Mouse (Mus musculus) cerebellum, adult 9-11 months (tissue): ENCODE measurements around the gene Hipk3.

Experiments
- DNase-seq: peaks from one replicate; pipeline ENCODE4 v3.0.0; 2022

Gene Hipk3

DNA sequence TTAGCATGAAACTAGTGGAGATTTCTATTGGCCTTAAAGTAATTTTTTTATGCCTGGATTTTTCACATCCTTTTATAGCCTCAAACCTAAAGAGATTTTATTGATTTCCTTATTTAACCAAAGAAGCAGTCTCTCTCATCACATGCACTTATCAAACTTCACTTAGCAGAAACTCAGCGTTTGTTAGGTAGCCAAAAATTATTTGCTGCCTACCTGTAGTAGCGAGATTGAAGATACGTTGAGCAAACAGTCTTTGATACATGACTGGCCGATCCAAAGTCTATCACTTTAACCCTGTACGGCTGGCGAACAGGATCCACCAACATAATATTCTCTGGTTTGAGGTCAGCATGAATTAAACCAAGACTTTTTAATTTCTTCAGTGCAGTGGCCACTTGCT lies 23.7 kb downstream of the Hipk3 start:
- no peak for DNase-seq

DNA sequence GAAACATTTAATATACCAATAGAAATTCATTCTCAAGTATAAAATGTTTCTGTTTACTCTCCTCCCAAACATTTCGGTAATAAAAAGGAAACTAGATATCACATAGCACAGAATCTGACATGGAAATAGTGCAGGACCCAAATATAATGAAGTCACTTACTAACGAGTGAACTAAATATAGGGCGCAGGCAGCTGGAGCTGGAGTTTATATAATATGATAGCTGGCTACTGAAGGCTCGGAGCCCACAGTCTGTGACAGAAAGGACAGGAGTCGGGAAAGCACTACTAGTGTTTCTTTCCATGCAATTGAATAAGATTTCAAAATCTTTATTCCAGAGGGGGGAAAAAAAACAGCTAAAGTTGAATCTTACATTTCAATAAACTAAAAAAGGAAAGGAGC lies 25.8 kb downstream of the Hipk3 start:
- no peak for DNase-seq

DNA sequence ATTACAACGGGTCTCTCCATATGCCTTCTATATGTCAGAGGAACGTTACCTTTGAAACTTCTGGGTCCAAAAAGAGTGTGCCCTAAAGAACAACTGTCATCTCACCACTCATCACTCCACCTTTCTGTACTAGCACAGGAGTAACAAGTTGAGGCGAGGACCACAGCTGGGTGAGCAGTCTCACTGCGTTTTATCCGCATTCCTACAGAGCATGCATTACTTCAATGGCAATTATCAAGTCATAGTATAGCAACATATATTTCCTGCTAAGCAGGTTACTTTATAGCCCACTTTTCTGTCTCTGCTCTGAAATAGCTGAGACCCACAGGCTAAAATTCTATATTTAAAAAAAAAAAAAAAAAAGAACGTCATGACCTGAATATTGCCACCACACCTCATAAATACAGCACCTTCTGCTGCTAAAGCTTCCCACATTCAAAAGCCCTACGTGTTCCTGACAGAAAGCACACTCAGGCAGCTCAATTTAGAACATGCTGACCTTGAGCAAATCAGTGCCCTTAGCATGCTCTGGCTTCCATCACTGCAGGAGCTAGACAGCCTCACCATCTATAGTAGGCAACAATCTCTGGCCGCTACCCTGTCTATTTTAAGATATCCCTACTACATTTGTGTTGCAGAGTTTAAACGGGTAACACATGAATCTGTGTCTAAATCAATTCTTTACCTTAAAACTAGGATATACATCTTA lies 27.2 kb downstream of the Hipk3 start:
- DNase-seq: no peak

DNA sequence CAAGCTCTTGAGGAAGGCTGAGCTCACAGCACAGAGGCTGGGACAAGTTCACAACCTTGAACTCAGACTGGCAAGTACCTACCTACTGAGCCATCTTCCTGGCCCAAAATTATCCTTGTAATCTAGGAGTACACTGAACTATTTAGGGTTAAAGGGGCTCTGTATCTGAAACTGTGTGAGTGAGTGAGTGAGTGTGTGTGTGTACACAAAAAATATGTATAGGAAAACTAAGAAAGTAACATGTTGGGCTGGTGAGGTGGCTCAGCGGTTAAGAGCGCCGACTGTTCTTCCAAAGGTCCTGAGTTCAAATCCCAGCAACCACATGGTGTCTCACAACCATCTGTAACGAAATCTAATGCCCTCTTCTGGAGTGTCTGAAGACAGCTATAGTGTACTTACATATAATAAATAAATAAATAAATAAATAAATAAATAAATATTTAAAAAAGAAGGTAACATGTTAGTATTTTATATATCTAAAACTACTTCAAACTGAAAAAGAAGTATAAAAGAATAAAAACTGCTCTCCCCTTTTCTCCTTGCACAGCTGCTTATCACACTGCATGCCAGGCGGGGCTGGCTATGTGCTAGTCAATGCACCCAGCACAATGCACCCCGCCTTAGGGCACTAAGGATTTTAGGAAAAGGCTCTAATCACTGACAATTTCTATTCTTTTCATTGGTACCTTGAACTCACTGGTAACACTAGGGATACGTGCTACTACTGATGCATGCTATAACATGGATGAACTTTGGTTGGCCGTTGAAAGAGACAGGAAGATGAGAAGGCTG lies 28.4 kb downstream of the Hipk3 start:
- no peak for DNase-seq

DNA sequence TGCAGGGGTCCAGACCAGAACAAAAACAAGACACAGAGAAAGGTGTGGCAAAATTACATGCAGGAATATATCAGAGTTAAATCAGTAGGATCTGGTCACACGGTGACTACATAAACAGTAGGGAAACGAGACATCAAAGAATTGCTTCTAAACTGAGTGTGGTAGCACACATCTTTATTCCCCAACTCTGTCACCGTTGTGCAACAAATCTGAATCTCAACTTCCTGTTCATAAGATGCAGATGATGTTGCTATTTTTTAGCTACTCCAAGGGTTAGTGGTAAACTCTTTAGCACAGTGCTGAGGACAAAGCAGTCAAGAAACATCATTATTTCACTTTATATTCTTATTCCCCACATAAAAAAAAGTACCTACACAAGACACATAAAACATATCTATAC lies 34.2 kb downstream of the Hipk3 start:
- DNase-seq: no peak

DNA sequence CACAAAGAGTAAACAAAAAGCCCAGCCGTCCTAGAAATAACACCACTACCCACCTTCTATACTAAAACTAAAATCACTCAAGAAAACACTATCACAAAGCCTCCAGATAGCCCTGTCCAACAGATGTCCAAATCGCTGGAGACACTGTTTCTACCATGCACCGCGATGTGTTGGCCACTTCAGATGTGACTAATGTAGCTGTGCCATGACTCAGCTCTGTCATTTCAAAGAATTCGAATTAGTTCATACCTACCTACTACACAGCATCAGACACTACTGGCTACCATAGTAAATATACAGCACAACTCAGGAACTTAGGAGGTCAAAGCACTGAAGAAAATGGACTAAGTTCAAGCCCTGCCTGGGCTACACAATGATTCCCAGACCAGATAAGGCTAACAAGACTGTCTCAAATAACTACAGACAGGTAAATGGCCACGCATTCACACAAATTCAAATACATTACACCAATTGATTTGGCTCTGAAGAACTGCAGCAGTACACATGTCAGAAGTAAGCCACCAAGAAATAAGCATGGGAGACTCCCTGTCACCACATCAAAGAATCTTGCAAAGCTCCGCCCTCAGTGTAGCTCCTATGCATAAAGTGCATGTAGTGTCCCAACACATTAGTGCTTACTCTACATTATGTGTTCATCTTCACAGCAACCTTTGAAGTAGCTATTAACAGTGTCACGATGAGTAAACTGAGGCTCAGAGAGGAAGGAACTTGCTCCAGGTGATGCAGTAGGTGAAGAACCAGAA lies 35.5 kb downstream of the Hipk3 start:
- no peak for DNase-seq

DNA sequence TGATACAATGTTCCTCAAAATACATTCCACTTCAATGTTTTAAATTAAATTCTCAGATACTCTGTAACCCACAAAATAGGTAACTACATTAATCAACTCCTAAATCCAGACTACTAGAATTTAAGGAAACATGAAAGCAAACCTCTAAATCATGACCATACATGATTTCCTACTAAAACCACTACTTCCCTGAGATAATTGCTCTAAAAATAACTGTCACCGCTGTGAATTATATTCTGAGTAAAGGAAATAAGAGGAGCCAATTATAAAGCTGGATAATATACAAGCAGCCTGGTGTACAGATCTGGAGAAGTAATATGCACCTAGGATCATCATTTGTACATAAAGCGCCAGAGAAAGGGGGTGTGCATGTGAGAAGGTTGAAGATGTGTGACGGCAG lies 37.1 kb downstream of the Hipk3 start:
- DNase-seq: no peak

DNA sequence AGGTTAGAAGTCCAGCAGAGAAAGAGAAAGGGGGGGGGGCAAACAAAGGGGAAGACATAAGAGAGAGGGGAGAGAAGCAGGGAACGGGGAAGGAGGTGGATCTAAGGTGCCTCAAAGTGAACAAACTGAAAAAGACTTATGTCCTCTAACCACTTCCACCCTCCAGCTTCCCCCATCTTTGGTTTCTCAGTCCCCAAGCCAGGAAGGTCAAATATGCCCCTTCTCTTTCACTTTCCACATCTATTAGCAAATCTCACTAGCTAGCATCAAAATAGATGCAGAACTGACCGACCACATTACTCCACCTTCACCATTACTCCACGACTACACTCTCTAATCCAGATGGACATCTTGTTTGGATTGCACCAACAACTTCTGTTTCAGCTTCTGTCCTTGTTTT lies 43.6 kb downstream of the Hipk3 start:
- no peak for DNase-seq

DNA sequence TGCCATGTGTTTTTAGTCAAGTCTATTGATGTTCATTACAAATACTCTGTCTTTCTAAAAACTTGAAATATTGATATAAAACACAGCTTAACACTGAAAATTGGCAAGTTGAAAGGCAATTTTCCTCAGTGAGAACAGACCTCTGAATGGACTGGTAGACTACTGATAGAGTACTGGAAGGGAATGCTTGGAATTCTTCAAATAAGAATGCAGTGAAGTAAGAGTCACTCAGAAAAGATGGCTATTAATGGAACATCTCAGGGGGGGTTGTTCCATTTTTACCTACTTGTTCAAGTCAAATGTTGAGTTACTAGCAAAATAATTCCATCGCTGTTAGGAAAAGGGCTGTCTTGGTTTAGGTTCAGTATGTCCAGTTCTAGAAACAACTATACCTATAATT lies 45.1 kb downstream of the Hipk3 start:
- no peak for DNase-seq

DNA sequence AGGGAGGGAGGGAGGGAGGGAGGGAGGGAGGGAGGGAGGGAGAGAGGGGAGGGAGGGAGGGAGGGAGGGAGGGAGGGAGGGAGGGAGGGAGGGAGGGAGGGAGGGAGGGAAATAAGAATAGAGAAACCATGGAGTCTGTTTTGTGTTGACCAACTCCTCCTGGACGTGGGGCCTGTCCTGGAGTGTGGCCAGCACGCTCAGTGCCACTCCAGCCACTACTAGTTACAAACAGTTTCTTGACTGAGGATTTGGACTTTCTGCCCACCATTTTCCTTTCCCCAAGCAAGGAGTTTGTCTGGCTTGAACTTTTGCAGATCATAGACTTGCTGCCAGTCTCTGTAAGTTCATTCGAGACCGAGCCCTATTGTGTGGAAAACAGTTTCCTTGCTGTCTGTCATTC lies 46.0 kb downstream of the Hipk3 start:
- no peak for DNase-seq

DNA sequence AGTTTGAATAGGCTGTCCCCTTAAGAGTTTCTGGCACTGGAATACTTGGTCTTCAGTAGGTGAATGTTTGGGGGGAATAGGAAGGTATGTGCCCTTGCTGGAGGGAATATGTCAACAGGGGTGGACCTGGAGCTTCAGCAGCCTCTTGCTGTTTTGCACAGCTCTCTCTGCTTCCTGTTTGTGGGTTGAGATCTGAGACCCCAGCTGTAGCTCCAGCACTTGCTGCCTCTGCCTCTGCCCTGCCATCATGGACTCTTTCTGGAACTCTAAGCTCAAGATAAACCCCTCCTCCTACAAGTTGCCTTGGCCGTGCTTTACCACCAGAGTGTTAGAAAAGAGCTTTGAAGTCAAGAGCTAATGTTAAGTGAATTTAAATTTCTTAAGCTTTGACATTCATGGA lies 48.2 kb downstream of the Hipk3 start:
- DNase-seq: no peak

DNA sequence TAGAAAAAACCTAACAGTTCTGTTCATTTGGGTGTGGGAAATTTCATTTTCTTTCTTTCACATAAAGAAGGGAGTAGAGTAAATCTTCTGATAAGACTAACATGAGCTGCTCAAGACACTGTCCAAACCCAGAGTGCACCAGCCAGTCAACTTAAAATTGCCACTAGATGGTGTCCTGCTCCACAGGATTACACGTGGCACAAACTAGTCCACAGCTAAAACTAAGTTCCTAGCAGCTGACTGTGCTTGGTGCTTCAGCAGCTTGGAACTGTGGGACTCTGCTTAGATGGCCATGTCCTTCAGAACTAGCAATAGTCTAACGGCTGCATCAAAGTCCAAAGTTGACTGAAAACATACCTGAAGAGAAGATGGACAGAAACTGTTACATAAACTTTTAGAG lies 49.5 kb downstream of the Hipk3 start:
- peak; percentile 55 for DNase-seq

DNA sequence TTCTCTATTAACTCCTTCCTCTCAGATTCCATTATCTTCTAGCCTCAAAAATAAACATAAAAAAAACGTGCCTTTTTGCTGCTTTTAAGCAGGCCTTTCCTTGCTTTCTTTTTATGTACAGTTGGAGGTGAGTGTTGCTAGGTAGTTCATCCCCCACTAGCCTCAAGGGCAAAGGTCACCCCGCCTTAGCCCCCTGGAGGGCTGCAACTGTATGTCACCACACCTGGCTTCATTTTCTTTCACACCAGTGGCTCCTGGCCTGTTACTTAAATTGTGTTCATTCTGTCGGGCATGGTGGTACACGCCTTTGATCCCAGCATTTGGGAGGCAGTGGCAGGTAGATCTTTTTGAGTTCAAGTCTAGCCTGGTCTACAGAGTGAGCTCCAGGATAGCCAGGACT lies 51.9 kb downstream of the Hipk3 start:
- no peak for DNase-seq

DNA sequence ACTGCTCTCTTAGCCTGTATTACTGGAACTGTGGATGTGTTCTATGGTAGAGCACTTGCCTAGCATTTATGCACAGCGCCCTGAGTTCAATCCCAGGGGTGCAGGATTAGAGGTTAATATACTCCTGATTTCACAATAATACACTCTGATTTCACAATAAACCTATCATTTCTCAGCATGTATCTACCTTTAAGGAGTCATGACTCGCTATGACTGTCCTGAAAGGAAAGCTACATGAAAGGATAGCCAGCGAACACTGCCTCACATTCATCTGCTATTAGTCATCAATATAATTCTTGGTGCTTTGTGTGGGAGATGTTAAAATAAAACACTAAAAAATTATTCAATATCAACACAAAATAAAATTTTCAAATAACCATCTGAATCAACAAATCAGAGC lies 58.0 kb downstream of the Hipk3 start:
- no peak for DNase-seq

DNA sequence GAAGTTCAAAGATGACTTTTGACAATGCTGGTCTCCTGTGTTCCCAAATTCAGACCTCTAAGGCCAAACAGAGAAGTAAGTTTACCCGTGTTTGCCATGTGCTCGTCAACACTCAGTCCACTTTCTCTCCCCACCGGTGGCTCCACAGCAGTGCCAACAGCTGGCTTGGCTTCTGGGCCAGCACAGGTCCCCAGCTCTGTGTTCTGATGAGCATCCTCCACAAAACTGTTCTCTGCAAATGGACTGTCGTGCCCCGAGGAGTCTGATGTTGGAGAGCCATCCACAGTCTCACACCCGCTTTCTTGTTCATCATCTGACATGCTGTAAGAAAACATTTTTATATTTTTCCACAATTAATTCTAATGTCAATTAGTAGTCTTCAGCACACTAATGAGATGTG lies 63.2 kb downstream of the Hipk3 start:
- DNase-seq: no peak

DNA sequence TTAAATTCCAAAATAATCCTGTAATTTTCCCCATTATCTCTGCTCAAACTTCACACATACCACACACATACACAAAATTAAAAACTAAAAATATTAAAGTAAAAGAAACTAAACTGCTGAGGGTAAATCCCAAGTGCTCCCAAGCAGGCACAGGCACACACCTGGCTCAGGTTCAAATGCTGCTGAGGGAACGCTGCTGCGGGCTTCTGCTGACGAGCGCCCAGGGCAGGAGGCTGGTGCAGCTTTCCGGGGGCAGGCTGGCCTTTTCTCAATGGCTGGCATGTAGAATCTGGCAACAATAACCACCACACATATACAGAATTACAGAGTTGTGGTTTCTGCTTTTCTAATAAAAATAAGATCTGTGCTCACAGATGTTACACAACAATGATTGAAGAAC lies 63.7 kb downstream of the Hipk3 start:
- no peak for DNase-seq

DNA sequence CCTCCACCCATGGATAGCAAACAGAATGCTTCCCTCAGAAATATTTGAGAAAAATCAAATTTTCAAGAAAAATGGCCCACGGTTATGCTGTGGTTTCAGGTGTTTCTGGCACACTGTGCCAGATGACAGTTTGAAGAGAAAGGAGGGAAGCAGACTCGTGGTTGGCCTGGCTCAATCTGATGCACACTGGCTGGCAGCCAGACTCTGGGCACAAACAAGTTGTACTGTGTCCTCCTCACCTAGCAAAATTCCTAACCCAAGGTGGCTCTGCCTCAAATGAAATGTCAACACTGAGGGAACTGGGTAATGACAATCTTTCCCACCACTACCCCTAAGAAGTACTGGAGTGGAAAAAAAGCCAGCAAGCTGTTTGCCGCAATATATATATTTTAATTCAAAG lies 68.1 kb downstream of the Hipk3 start:
- DNase-seq: no peak

DNA sequence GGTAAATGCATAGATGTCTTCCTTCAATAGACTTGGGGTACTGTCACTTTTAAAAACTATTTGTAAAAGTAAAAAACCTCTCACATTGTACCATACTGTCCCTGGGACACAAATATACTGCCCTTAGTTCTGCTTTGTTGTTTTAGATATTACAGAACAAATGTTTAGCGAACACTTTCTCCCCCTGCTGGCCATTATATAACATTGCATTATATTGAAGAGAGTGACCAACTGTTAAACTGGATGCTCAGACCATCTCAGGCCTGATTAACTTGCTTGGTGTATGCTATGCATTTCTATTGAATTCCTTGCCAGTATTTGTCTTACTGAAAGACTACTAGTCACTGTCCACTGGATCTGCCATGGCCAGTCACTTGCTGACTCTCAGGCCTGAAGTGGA lies 72.0 kb downstream of the Hipk3 start:
- no peak for DNase-seq

DNA sequence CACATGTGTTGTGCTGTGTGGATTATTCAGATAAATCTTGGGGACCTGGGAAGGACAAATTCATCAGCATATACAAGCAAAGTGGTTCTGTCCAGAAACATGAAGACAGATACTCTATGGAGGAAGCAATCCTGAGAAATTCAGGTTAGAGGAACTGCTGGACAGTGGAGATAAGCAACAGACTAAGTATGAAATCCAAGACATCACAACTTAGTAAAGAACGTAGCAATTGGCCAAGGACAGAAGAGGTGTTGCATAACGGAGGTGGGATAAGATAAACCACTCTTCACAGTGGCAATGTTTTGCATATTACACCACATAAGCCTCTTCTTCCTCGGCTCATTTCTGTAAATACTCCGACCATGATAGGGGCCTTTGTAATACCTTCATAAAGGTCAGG lies 73.4 kb downstream of the Hipk3 start:
- no peak for DNase-seq

DNA sequence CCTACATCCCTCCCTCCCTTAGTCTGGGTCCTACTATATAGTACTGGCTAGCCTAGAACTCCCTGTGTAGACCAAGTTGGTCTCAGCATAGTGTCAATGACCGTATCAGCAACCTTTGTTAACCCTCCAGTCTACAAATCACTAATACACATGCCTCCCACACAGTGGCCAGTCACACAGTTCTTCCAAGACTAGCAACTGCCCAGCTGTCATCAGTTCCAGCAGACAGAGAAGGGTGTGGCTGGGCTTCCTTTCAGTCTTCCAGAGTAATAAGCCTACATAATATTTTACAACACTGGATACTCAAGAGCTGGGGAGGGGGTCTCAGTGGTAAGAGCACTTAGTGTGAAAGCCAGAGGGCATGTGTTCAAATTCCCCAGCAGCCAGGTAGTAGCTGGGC lies 74.2 kb downstream of the Hipk3 start:
- no peak for DNase-seq

DNA sequence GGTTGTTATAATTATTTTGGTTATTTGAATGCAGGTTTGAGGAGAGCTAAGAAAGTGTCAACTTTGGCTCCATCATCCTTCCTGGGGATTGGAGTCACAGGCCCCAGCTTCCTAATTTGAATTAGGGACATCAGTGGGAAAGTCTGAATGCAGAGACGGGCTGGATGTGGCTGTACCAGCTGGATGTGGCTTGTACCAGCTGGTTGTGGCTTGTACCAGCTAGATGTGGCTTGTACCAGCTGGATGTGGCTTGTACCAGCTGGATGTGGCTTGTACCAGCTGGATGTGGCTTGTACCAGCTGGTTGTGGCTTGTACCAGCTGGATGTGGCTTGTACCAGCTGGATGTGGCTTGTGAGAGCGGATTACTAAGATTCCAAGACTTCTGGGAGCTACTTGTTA lies 74.8 kb downstream of the Hipk3 start:
- no peak for DNase-seq

DNA sequence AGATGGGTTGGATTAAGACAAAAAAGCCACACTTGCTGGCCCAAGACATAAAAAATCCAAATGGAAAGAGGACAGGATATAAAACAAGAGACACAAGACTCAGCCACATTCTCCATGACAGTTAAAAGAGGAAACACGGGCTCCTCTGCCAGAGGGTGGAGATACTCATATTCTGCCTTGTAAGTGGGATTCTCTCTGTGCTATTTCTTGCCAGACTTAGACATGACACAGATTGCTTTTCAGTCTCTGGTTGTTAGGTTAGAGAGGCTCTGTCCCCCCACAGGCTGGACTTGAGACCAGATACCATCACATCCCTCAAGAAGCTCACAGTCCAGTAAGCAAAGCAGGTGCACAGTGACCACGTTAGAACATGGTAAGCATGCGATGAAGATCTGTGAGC lies 81.2 kb downstream of the Hipk3 start:
- DNase-seq: no peak

DNA sequence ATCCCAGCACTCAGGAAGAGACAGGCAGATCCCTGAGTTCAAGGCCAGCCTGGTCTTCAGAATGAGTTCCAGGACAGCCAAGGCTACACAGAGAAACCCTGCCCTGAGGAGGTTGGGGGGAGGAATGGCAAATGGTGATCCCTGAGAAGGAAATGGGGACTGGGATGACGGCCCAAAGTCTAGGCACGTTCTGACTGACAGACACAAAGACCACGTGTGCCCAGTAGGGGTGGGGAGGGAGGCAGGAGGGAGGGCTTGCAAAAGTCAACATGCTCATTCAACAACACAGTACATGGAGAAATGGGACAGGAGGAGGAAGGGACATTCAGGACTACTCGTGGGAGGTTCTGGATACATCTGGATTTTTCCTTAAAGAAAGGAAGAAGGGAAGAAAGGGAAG lies 81.8 kb downstream of the Hipk3 start:
- no peak for DNase-seq

DNA sequence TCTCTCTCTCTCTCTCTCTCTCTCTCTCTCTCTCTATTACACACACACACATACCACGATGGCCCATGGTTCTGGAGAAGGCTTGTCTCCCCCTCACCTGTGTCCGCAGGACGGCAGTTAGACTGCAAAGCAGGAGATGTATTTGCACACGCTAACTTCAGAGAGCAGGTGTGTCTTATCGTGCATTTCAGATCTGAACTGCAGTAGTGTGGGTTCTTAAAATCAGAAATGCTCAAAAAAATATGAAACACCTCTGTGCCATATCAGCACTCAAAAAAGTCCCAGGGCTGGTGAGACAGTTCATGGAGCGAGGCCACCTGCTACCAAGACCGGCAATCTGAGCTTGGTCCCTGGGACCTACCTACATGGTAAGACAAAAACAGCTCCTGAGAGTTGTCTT lies 82.4 kb downstream of the Hipk3 start:
- DNase-seq: no peak
